Mouse (Mus musculus): ENCODE measurements around the gene Itpa.
"Not testable (repeated sequence)": the region's sequence is repeated elsewhere in the genome, so short reads cannot be mapped to it uniquely, and the experiment has no call there.

Gene Itpa

GRCm38 (mm10) chr2:130667559-130667958, at the start of gene Itpa:
Gene Itpa, plus strand, starts transcription at chr2:130667610.
- DNase-seq (ENCODE audit: low spot score in 2 of 2) = peak; percentile 68 to 88

DNA sequence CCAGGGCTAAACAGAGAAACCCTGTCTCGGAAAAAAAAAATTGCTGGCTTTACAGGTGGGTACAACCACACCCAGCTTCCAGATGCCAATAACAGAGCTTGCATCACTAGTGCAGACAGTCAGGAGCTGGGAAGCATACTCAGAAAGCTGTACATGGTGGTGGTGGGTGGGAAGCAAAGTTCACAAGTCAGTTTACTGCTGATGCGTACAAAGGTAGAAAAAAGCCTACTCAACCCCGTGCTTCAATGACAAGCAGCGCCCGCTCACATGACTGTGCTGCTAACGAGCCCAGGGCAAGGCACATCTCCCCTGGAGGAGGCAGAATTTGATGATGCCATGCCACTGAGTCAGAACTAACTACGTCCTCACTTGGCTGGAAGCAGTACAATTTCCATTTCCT, 48.4 kb upstream of the Itpa start:
- no peak for DNase-seq (ENCODE audit: low spot score in 2 of 2)

DNA sequence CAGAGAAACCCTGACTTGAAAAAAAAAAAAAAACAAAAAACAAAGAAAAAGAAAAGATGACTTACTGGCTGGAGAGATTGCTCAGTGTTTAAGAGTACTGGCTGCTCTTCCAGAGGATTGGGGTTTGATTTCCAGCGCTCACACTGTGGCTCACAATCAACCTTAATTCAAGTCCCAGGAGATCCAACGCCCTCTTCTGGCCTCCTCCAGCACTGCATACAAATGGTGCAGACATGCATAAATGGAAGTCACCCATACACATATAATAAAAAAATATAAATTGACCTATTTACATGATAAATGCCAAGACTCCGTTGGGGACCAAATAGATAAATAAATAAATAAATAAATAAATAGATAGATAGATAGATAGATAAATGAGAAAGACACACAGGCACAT, 39.0 kb upstream of the Itpa start:
- no peak for DNase-seq (ENCODE audit: low spot score in 2 of 2)

DNA sequence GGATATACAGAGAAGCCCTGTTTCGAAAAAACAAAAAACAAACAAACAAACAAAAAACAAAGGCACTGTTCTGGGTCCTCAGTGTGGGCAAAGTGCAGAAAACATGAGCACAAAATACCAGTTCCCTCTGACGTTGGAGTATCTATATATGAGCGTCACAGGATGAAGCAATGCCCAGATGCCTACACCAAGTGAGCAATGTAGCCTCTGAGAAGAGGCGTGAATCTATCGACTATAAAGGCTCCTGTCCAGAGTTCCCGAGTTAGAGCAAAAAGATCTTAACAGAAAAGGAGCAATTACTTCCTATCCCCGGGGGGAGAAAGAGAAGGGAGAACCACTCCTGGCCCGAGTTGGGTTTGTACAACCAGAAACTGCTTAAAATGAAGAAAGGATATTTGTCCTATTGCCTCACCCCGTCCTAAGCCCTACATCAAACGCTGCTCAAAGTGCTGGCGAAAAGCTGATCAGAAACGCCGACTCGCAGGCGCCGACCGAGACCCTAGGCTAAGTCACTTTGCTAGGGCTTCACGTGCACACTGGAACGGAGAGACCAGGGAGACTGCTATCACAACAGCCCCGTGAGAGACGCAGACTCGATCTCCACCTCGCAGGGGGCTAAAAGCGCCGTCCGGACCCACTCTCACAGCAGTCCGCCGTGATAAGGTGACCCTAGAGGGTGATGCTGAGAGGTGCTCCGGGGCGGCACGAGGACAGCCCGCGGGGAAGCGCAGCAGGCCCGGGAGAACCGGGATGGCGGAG, 38.2 kb upstream of the Itpa start:
- DNase-seq (ENCODE audit: low spot score in 2 of 2) = no peak

DNA sequence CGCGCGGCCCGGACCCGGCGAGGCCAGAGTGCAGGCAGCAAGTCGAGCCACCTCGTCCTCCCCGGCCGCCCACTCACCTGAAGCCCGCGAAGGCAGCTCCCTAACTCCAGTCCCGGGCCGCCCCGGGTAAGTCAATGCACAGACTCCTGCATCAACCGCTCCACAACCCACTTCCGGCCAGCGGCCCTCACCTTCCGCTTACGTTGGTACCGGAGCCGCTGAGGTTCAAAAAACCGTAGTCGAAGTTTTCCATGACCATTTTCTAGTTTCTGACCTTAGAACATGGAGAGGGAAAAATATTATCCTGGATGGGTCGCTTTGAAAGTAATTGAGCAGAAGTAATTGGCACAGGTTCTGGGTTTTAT, 37.6 kb upstream of the Itpa start, which contains the start of the genes Fastkd5 and Ubox5:
Fastkd5 (minus strand) TSS at position 189 of the 365 bp plus-strand sequence.
Ubox5 (minus strand) TSS at position 200 of the 365 bp plus-strand sequence.
- DNase-seq (ENCODE audit: low spot score in 2 of 2) = peak in 1 of 2 experiments; percentile 92

DNA sequence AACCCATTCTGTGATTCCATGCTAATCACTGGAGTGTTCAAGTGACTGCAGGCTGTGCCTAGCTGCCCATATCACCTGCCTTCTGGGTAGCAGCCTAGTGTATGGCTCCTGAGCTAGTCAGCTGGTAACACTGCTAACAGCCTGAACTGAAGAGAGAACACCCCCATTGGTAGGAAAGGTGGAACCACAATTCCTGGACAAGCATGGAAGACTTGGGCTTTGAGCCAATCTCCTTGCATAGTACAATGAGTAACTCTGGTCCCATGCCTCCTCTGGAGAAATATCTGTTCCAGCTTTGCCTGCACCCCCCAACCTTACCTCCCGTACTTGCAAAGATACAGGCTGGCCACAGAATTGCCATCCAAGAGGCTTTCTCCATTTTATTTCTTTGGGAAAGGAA, 35.0 kb upstream of the Itpa start:
- DNase-seq (ENCODE audit: low spot score in 2 of 2) = peak in 1 of 2 experiments; percentile 56

DNA sequence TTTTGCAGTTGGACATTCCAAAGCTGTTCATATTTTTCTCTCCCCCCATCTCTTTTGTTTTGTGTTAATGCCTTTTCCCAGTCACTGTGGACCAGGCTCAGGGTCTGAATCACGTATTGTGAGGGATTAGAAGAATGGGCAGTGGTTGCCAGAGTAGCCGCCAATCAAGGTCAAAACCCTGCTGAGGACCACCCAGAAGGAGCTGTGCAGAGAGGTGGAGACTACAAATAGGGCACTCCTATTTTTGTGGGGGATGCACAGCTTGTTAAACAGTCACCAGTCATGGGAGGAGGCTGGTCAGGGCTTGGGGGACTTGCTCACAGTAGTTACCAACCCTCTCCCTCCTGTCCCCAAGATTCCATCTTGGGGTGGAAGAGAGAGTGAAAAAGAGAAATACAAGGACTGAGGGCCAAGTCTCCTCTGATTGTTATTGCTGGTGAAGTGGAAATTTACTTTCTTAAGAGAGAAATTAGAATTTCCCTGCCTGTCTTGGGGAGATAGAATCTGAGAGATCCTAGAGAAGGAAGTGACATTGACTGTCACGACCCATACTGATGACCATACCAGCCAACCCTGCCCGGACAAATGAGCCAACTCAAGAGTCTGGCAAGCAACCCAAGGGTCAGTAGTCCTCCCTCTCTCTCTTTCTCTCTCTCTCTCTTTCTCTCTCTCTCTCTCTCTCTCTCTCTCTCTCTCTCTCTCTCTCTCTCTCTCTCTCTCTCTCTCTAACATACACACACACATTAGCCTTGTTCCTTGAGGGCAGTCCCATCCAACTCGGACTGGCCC, 34.3 kb upstream of the Itpa start:
- DNase-seq (ENCODE audit: low spot score in 2 of 2) = no peak

GRCm38 (mm10) chr2:130634006-130634738, 33.2 kb upstream of the Itpa start:
- DNase-seq (ENCODE audit: low spot score in 2 of 2) = no peak

DNA sequence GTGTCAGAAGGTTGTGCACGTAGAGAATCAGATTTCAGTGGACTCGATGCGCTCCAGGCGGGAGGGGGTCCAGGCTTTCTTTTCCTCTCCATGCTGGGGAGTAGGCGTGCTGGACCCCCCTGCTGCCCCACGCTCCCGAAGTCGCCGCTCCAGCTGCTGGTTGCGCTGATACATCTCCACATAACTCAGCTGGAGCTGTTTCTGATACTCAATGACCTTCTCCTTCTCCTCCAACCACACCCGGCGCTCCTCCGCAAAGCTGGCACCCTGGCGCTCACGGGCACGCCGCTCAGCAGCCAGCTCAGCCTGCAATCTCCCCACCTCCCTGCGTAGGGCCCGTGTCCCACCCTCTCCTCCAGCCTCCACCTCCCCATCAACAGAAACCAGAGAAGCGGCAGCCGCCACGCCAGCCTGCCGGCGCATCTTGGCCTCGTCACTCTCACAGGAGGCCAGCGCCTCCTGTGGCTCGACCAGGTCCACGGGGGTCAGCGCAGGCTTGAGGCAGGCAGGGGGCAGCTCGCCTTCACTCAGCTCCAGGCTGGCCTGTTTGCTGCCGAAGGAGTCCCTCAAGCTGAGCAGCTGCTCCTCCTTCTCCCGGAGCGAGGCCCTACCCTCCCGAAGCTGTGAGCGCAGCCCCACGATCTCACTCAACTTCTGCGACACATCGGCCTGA, 32.5 kb upstream of the Itpa start:
- DNase-seq (ENCODE audit: low spot score in 2 of 2) = no peak

DNA sequence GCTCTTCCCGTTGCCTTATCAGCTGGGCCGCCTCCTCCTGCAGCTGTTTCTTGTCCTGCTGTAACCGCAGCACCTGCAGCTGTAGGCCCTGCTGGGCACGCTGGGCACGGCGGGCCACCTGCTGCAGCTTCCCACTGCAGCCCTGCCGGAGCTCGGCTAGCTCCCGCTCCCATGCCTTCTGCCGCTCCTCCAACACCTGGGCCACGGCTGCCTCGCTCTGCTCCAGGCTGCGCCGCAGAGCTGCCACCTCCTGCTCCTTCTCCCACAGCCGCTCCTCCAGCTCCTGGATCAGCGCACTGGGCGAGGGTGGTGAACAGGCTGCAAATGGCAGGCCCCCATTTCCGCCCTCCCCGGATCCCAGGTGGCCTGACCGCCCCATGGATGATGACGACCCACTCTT, 31.6 kb upstream of the Itpa start:
- DNase-seq (ENCODE audit: low spot score in 2 of 2) = no peak

DNA sequence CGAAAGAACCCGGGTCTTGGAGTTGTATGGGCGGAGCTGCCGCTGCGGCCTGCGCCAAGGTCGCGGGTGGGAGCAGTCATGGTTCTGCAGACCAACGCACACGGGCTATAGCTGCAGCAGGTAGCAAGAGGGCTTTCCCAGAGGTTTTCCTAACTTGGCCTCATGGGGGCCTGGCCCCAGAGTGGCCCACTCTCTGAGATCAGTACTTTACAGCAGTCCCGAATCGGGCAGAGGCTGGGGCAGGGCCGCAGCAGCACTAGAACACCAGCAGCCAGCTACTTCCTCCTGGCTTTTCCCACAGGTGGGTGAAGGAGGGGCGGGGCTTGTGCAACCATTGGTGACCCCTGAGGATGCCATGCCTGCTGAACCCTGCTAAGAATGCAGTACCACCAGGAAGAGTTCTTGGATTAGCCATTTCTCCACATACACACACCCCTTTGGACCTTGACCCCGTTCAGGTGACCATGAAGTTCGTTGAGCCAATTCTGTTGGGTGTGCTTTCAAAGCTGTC, 29.3 kb upstream of the Itpa start:
- DNase-seq (ENCODE audit: low spot score in 2 of 2) = no peak

- DNase-seq (ENCODE audit: low spot score in 2 of 2) = no peak
These were observed 28.1 kb upstream of the Itpa start for GRCm38 (mm10) chr2:130639276-130639675.

DNA sequence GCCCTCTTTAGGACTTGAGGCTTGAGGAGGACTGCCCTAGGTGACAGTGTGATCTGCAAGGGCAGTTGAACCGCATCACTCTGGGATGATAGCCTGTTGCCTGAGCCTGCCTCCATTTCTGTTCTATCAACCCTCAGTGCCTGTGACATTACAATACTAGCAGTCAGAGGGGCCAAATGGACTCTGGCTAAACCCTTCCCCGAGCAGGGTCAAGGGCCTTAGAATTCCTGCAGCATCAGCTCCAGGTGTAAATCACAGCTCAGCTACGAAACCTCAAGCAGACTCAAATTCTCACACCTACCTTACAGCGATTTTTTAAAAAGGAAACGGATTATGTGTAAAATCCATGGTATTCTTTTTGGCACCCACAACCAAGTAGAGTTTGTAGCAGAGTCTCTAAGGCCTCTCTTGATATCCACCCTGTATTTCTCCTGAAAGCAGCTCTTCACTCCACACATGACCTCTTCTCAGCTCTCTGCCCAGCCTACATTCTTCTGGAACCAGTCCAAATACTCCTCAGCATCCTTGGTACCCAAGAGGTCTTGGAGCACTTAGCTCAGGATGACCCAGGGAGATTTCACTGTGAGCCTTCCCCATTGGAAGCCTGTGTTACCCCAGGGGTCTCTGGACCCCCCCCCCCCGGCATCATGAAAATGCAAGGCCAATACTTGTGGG, 25.9 kb upstream of the Itpa start:
- DNase-seq (ENCODE audit: low spot score in 2 of 2) = no peak

DNA sequence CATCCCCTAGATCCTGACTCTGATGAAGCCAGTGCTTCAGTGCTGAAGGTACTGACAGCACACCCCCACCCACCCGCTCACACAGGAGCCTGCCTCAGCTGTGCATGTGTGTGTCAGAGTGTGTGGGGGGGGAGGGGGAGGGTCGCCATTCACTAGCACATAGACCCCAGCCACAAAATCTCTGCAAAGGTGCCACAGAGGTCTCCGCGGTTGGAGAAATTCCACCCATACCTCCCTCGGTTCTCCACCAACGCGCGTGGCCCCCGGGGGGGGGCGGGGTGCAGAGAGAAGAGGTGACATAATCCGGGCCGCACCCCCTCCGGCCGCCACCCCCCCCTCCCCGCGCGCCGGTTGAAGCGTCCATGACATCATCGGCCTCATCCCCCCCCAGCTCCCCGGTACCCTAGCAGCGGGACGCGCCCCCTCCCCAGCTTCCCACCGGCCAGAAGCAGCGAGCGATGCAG, 25.2 kb upstream of the Itpa start:
- no peak for DNase-seq (ENCODE audit: low spot score in 2 of 2)

DNA sequence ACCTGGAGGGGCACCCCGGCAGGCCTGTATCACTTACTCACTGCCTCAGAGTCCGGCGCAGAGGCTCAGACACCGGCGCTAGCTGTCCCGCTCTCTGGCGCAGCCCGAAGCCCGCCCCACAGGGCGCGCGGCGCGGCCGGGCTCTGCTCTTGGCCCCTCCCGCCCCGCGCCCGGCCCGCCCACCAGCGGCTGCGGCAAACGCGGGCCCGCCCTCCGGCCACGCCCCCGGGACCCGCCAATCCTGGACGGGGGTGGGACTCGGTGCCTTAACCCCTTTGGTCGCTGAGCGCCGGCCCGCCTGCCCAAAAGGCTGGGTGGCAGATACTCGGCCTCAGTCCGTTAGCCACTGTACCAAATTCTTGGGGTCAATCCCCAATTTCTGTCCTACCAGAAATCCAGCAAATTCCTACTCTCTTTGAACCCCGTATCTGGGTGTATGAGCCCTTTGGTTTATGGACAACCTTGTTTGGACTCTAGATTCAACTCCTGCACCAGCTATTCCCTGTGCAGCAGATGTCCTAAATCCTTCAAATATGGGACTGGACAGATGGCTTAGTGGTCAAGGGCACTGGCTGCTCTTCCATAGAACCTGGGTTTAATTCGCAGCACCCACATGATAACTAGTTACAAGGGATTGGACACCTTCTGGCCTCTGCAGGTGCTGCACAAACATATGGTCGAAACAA, 24.6 kb upstream of the Itpa start, which contains the start of gene Lzts3:
Lzts3 (minus strand) TSS at position 120 of the 686 bp plus-strand sequence.
- DNase-seq (ENCODE audit: low spot score in 2 of 2) = peak; percentile 82 to 87

- DNase-seq (ENCODE audit: low spot score in 2 of 2) = no peak
These were observed 22.2 kb upstream of the Itpa start for GRCm38 (mm10) chr2:130645198-130645597.

GRCm38 (mm10) chr2:130649028-130649427, 18.4 kb upstream of the Itpa start:
- DNase-seq (ENCODE audit: low spot score in 2 of 2) = not testable (repeated sequence)

GRCm38 (mm10) chr2:130653303-130653702, 14.1 kb upstream of the Itpa start:
- DNase-seq (ENCODE audit: low spot score in 2 of 2) = peak in 1 of 2 experiments; percentile 55

DNA sequence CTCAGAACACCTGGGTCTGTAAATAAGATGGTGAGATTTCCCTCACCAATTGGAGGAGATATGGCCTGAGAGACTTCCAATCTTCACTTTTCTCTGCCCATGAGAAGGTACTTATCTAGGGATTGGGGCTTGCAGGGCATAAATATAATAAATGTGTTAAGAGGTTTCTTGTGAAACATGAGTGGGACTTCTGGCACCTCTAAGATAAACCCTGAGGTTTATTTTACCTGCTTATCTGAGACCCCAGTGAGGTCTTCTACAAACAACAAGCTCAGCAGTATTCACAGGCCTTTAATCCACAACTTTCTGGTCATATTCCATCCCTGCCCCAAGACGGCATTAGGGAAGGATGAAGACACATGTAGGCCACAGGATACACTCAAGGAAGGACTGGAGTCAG, 13.7 kb upstream of the Itpa start:
- DNase-seq (ENCODE audit: low spot score in 2 of 2) = no peak
